Mouse (Mus musculus): ENCODE data around the gene Pard6a. TPM values are rescaled to one million over a fixed set of nuclear protein-coding genes. Genes with fewer than 3 reads are reported as not detected.

Pard6a gene
- total RNA-seq, 4 experiments from 2014 or later: 10.7 to 14.2 (median 12.8) TPM

Other genes with a start within 250 kb of the Pard6a start
- 10 to 100 TPM; 28.3 to 40.2 (median 33.0) TPM for gene Tppp3, start 229.6 kb upstream of the Pard6a start, total RNA-seq (2022)
- gene Zdhhc1, start 204.2 kb upstream of the Pard6a start, total RNA-seq (2022): 10 to 100 TPM; 20.6 to 40.1 (median 31.3) TPM
- under 1 TPM; 0.56 to 0.98 (median 0.82) TPM for gene Hsd11b2, start 182.4 kb upstream of the Pard6a start, total RNA-seq (2022)
- 100 to 1,000 TPM; 113 to 135 (median 122) TPM for gene Atp6v0d1, start 135.1 kb upstream of the Pard6a start, total RNA-seq (2022)
- gene Ripor1, start 95.9 kb upstream of the Pard6a start, total RNA-seq (2022): 10 to 100 TPM; 28.1 to 47.9 (median 37.8) TPM
- 10 to 100 TPM; 61.2 to 79.1 (median 67.7) TPM for gene Ctcf, start 64.6 kb upstream of the Pard6a start, total RNA-seq (2022)
- gene Agrp, start 63.8 kb upstream of the Pard6a start, total RNA-seq (2022): 10 to 100 TPM in 1 of 4 experiments, 1 to 10 TPM in 2, under 1 TPM in 1; 0.97 to 11.6 (median 4.2) TPM
- gene Carmil2, start 14.9 kb upstream of the Pard6a start, total RNA-seq (2022): 1 to 10 TPM; 2.1 to 3.9 (median 3.1) TPM
- 10 to 100 TPM; 22.3 to 37.1 (median 29.5) TPM for gene Acd, start within 50 bp of the Pard6a start, total RNA-seq (2022)
- gene 4933405L10Rik, start 6.5 kb downstream of the Pard6a start, total RNA-seq (2022): not detected
- gene Enkd1, start 7.1 kb downstream of the Pard6a start, total RNA-seq (2022): 1 to 10 TPM; 4.6 to 8.1 (median 5.8) TPM
- 10 to 100 TPM in 2 of 4 experiments, 1 to 10 TPM in 2; 8.9 to 10.9 (median 10.0) TPM for gene Gfod2, start 57.5 kb downstream of the Pard6a start, total RNA-seq (2022)
- 10 to 100 TPM; 25.7 to 30.1 (median 27.3) TPM for gene Ranbp10, start 126.2 kb downstream of the Pard6a start, total RNA-seq (2022)
- not detected for gene Tsnaxip1, start 126.6 kb downstream of the Pard6a start, total RNA-seq (2022)
- gene Cenpt, start 152.1 kb downstream of the Pard6a start, total RNA-seq (2022): 1 to 10 TPM; 6.2 to 9.7 (median 7.3) TPM
- 10 to 100 TPM; 38.2 to 45.1 (median 43.6) TPM for gene Thap11, start 154.0 kb downstream of the Pard6a start, total RNA-seq (2022)
- gene Nutf2, start 159.4 kb downstream of the Pard6a start, total RNA-seq (2022): 10 to 100 TPM; 28.5 to 37.2 (median 29.0) TPM
- gene Edc4, start 179.7 kb downstream of the Pard6a start, total RNA-seq (2022): 10 to 100 TPM; 34.1 to 61.1 (median 46.6) TPM
- 1 to 10 TPM in 3 of 4 experiments, under 1 TPM in 1; 0.75 to 2.3 (median 1.7) TPM for gene Nrn1l, start 192.4 kb downstream of the Pard6a start, total RNA-seq (2022)
- 10 to 100 TPM; 34.1 to 36.1 (median 34.9) TPM for gene Pskh1, start 199.3 kb downstream of the Pard6a start, total RNA-seq (2022)
- gene Ctrl, start 232.7 kb downstream of the Pard6a start, total RNA-seq (2022): 1 to 10 TPM in 1 of 4 experiments, under 1 TPM in 2, not detected in 1; 0.78 to 1.8 (median 0.86) TPM
- 100 to 1,000 TPM in 1 of 4 experiments, 10 to 100 TPM in 3; 66.8 to 110 (median 68.4) TPM for gene Psmb10, start 237.3 kb downstream of the Pard6a start, total RNA-seq (2022)
- gene Lcat, start 242.2 kb downstream of the Pard6a start, total RNA-seq (2022): 1 to 10 TPM; 1.1 to 3.1 (median 2.2) TPM

Measured in adrenal gland, adult 8-10 months (tissue).